Mouse (Mus musculus): ENCODE measurements at regions not wholly inside any gene's neighbourhood (a gene's known extent, or its start where the extent isn't known, plus 50 kb on each side); places are given as distances from the start of the nearest gene placed in this dataset.

DNA sequence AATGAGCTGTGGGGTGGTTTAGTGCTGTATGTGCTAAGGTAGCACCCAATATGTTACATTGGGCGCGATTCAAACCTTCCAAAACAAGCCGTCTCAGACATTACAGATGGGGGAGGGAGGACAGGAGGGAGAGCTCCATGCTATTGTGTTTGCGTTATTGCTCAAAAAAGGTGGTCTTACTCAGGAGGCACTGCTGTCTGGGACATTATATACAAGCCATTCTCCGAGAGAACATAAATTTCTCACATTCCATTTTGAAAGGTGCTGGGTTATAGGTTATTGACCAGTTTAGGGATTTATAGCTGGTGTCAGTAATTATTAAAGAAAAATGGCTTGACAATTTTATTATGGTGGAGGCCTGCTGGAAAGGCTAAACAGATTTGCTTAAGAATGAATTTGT is 649.4 kb downstream of the Kcnj2 start:
- DNase-seq (ENCODE audit: low spot score) = no peak

DNA sequence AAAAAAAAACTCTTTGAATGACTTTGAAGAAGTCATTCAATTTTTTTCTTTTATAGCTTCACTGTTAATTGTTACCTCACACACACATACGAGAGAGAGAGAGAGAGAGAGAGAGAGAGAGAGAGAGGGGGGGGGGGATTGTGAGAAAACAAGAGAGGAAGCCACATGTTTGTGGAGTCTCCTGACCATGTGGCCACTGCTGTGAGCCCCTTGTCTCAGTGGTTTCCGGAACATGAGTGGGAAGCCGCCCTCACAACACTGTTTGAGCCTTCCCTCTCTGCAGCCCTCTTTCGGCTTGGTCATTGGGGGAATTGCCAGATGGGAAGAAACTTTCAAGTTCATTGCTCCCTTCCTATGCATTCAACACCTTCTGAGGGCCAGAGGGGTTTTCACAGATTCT is 656.3 kb downstream of the Kcnj2 start:
- DNase-seq (ENCODE audit: low spot score) = no peak

DNA sequence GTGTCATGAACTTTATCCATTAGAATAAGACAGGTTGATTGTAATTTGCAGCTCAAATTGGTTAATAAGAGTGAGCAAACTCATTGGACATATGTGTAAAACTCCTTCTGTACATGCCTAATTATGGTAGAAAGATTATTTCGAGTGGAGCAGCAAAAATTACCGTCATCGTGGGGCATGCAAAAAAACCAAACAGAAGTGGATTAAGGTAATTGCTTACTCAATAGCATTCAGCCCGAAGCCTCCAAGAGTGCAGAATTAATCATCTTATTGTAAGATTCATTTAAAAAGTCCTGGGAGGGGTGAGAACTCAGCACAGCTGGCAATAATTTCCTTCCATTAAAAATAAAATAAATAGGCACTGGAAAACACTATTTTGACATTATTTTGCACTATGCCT is 662.2 kb downstream of the Kcnj2 start:
- DNase-seq (ENCODE audit: low spot score) = no peak

DNA sequence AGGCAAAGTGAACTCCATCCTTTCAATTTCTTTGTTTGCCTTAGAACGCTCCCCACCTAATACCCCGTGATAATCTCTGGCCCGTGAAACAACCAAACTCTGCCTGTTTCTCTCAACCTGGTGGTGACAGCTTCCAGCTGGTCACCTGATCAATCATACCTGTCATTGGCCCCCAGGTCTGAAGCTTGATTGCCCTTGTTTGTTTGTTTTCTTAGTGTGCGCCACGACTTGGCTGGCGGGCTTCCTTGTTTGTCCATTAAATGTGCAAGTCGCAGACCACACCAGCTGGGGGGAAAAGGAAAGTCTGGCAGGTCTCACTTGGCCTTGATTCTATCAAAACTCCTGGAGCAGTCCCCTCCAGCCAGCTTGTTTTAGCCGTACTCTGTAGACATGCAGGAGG is 666.1 kb downstream of the Kcnj2 start:
- no peak for DNase-seq (ENCODE audit: low spot score)

DNA sequence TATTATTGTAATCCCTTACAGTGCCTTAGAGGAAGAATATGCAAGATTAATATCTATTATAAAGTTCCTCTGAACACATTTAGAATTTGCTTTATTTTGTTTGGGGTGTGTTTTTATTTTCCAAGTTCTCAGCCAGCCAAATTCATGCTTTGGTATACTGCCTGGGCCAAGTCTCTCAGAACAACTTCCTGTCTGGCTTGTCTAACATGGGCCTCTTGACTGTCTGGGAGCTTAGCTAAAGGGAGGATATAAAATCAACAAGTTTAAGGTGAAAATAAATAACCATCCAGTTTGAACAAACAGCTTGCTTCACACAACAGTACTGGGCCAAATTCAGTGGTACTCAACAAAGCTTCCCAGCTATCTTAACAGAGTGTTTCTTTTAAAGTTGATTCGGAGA is 669.5 kb downstream of the Kcnj2 start:
- DNase-seq (ENCODE audit: low spot score) = no peak

DNA sequence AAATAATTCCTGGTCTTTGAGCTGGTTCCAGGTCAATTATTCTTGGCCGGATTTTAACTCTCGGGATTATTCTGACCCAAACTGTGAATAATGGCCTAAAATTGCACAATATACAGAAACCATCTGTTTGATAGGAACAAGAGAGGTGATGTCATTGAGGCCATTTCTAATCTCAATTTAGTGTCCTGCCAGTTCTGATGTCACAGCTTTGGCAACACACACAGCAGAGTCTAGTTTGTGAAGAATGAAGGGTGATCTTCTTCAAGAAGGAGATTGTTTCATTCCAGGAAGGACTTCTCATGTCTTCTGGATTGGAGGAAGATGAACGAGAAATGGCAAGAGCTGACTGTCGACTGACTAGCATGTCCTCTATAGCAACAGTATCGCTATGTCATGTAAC is 670.0 kb downstream of the Kcnj2 start:
- DNase-seq (ENCODE audit: low spot score) = peak; percentile 5

DNA sequence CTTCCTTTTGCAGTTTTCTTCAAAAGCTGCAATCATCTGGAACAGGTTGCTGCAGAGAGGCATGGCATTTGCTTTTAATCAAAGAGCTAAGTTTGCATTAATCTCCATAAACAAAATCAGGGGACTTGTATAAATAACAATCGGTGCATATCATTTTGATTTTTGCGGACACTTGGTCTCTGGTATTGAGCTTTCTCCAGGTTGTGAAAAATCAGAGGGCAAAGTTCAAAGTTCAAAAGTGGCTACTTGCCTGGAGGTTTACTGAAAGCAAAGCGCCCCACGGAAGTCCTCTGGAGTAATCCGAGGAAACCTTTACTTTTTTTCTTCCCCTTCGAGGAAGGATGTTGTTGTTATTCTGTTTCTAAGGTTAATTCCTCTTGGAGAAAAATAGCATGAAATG is 677.4 kb downstream of the Kcnj2 start:
- no peak for DNase-seq (ENCODE audit: low spot score)

DNA sequence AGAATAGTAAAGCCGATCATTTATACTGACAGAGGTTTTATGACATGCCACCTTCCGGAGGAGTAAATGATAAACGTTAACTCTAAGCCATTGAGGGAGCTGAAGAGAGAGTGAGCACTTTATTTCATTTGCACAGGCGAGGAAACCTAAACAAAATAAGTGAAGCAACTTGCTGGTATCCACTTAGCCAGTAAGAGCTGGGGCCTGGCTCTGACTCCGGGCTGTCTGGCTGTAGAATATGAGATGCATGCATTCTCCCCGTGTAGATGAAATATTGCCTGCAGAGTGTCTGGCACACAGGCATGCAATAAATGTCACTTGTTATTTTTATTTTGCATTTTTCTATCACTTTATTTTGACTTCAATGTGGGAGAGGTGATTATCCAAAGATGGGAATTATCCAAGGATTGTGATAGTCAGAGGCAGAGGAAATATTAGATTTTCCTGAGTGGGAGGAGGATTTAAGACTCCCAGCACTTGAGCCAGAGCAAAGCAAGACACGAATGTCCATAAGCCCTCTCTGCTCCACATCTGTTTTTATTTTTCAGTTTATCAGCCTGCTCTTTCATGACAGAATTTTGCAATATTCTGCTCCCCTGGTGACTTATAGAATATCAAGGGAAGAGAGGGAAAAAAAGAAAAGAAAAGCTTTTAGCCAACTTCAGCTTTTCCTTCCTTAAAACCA is 681.4 kb downstream of the Kcnj2 start:
- DNase-seq (ENCODE audit: low spot score) = no peak

DNA sequence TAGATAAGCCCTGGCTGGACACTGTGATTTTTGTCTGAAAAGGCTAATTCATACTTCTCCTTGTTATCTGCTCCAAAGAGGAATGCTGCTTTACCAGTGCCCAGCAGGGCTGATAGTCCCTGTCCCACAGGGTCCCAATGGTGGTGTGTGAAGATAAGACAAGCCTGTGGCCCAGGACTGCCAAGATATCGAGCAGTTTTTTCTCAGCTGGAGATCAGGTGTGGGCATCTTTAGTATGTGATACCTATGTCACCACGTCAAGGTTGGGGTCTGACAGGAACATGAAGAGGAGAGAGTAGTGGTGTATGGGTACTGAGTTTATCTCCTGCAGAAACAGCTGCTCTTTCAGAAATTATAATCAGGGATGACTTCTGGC is 682.0 kb downstream of the Kcnj2 start:
- DNase-seq (ENCODE audit: low spot score) = no peak

DNA sequence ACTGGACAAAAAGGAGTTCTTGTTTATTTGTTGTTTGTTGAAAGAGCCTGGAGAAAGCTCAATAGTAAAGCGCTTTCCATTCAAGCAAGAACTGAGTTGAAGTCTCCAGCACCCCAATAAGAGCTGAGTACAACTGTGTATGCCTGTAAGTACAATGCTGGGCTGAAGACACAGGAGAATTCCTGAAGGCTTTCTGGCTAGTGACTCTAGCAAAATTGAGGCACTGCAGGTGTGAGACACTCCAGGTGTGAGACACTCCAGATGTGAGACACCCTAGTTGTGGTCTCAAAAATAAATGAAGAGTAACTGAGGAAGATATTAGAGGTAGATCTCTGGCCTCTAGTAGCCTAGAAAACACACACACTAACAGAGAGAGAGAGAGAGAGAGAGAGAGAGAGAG is 682.5 kb downstream of the Kcnj2 start:
- no peak for DNase-seq (ENCODE audit: low spot score)

DNA sequence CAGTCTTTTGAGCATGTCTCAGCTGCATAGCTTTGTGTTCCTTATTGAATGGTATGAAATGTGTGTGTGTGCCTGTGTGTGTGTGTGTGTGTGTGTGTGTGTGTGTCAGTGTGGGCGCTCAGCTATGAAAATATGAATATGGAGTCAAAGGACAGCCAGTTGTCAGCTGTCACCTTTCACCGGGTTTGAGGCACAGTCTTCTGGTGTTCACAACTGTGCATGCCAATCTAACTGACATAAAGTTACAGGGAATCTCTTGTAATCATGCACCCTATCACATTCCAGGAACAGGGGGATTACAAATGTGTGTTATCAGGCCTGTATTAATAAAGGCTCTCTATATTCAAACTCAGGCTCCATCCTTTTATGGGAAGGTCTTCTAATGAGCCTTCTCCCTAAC is 688.8 kb downstream of the Kcnj2 start:
- no peak for DNase-seq (ENCODE audit: low spot score)

DNA sequence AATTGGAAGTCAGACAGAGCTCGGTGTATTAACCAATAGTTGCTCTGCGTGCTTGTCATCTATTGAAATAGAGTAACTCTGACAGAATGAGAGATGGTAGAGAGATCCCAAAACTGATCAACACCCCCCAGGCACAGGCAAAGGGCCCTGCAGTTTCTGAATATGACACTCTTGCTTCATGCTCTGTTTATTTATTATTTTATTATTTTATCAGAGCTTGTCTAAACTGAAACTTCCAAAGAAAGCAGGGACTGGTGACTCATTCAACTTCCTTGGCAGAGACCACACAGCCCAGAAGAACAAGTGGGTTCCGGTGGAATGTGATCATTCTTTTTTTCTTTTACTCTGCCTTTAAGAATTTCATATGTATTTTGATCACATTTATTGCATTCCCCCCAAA is 697.1 kb downstream of the Kcnj2 start:
- no peak for DNase-seq (ENCODE audit: low spot score)

DNA sequence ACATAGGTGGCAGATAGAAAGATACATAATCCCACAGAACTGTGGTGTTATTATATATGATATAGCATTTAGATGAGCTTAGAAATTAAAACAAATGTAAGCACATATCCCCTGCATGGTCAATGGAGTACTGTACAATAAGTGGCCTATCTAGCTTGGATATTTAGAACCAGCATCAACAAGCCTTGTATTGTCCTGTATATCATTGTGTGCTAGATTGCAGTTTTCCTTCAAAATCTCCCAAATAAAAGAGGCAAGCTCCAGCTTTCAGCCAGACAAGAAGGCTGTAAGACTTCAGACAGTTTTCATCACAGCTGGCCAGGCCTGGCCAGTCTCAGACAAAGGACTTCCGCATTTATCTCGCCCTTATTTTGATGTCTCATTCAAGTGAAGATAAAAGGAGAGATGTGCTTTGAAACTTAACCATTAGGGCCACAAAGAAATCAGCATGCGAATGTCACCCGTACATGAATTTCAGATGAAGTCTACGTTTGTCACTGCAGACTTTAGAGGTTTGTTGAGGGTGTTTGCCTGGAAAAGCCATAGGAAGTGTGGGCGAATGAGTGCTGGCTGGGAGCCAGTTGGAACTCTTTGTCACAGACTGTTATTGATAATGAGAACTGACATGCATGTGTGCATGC is 700.5 kb downstream of the Kcnj2 start:
- no peak for DNase-seq (ENCODE audit: low spot score)

DNA sequence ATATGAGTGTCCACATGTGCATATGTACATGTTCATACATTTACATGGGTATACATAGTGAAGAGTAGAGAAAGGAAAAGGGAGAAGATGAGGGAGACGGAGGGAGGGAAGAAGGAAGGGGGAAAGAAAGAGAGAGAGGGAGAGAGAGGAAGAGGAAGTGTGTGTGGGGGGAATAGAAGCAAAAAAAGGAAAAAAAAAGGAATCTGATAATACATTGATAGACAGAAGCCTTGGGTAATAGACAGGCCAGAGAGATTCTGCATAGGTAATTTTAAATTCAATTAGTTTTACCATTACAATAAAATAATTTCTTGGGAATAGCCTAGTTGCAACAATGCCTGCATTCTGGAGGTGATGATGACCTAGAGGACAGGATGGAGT is 701.0 kb downstream of the Kcnj2 start:
- DNase-seq (ENCODE audit: low spot score) = no peak

DNA sequence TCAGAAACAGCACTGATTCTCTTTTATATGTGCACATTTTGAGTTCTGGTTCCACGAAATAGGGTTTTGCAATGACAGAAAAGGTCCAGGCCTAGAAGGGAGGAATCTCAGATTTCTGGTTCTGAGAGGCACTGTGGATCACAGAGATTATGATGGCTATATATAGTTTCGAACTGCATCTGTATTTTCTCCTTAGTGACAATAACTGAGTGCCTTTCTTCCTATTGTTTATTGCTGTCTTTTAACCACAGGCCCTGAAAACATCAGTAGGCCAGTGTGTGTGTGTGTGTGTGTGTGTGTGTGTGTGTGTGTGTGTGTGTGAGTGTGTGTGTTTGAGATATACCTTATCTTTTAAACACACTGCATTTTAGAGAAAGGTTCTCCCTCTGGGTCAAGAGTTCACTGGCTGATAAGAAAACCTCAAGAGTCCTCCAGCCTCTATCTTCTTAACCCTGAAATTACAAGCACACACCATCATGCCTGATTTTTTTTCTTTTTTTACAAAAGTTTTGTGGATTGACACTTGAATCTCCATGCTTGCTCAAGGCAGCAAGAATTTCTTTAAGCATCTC is 708.2 kb downstream of the Kcnj2 start:
- no peak for DNase-seq (ENCODE audit: low spot score)

DNA sequence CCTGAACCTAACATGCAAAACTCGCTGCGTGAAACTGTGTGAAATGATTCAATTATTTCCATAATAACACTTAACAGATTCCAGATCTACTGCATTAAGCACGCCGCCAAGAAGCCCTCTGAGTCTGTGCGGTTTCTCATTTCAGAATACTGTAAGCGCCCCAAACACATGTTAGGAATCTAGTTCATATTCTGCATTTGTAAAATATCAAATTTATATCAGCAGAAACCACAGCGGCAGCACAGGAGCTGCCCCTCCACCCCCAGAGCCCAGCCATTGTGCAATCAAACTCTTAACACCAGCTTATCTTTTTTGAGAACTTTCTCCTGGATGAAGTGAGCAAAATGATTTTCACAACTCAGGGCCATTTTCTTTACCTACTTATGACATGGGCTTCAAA is 715.4 kb downstream of the Kcnj2 start:
- DNase-seq (ENCODE audit: low spot score) = no peak

DNA sequence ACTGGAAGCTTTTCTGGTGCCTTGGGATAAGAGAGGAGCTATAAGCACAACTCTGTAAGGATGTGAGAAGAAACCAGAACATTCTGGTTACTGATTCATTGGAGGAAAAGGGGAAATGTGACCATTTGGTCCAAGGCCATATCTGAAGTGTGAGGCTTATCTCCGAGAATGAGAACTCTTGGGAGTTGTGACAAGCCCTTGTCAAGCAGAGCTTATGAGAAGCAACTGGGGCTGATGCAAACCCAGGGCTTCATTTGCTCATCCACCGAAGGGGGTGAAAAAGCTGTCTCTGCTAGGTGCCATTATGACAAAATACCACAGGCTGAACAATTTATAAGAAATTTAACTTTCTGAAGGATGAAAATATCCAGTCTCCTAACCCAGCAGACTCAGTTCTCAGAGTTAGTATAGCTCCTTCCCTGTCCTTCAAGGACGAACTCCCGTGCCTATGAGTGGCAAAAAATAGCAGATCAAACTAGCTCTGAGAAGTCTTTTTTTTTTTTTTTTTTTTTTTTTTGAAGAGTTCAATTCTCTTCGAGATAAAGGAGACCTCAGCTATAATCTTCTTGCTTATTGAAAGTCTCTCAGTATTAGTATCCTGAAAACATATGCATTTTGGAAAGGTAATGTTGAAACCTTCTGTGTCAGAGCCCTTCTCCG is 725.4 kb downstream of the Kcnj2 start:
- DNase-seq (ENCODE audit: low spot score) = no peak

DNA sequence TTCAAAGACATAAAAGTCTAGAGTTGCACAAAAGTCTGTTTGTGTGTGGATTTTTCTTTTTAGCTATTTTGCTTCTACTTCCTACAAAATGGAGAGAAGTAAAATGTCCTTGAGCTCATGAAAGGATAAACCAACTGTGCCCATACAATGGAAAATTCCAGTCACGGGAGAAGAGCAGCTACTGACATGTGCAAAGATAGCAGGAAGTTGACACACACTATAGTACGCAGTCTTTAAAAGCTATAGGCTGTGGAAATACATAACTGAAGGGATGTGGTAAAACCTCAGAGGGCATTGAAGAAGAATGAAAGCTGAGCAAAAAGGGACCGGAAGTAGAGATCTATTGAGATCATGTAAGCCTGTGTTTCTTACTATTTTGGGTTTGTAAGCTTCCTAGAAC is 735.1 kb downstream of the Kcnj2 start:
- no peak for DNase-seq (ENCODE audit: low spot score)

DNA sequence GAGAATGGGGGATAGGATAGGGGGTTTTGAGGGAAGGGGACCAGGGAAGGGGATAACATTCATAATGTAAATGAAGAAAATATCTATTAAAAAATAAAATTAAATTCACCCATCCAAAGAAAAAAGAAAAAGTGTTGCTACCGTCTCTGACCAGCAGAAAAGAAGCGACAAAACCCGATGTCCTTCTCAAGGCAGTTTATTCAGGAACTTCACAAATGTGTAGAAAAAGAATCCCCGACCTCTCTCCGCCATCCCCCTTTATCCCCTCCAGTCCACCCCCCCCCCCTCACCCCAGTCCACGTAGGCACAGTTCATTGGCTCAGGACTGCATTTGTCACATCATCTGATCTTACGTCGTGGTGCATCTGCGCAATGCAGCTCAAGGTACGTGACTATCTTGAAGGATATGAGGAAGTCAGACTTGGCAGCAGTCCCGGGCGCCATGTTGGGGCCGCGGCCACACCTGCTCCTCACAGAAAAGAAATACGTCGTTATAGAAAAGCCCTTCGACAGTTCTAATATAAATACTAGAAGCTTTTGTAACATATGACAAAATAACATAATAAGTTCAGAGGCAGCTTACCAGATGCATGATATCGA is 750.3 kb downstream of the Kcnj2 start:
- DNase-seq (ENCODE audit: low spot score) = no peak

DNA sequence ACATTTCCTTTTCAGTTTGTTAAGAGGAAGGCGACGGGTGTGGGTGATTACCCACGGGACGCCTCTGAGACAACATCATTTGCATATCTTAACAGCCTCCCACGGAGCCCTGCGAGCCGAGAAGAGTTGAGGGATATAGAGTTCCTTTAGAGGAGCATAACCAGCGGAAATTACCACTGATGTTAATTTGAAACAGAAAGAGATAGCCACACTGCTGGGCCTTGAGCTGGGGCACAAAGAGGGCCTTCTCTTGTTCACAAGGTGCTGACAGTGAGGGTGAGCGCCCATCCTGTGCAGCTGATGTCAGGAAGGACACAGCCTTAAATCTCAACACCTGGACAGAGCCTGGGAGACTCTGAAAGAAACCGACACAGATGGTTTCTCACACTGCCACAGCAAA is 752.2 kb downstream of the Kcnj2 start:
- no peak for DNase-seq (ENCODE audit: low spot score)

DNA sequence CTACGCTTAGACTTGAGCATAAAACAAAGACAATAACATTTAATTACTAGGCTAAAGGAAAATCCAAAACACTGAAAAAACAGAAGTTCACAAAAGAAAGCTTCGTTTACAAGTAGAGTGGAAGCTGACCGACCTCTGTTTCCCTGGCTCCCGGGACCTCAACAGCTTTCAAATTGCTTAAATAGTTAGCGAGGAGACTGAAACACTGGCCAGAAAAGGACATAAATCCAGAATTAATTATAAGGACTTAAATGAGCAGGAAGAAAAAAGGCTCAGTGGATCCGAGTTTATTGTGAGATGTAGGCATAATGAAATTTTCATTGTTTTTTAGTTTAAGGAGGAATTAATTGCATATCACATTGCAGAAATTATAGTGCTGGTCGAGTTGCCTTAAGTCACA is 754.4 kb downstream of the Kcnj2 start:
- DNase-seq (ENCODE audit: low spot score) = no peak

DNA sequence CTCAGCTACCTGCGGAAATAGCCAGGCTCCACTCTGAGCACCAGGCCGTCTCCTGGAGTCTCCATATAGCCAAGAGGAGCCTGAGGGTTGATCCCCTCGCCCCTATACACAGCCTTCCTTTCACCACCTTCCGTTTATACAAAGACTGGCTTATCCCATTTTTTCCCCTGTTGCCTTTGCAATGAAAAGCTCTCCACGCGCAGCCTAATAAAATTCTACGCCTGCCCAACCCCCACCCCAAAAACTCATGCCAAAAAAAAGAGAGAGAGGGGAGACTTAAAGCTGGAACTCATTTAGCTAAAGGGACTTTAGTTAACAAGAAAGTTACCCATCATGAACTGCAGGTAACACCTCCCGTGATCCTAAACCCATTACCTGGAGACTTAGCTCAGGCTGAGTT is 762.5 kb downstream of the Kcnj2 start:
- DNase-seq (ENCODE audit: low spot score) = no peak

DNA sequence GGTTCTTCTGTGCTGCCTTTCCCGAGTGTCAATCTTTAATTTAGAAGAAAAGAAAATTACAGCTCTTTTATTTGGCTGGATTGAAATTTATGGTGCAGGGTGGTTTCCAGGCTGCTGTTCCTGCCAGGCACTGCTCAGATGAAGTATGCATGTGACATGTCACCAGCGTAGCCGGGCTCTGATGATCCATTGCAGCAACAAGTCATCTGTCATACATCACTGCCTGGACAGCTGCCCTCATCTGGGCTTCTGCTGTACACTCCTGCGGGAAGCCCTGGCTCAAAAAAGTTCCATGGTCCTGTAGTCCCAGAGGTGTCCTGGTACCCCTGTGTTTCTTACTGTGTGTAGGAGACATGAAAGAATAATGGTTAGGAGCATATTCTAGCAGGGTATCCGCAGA is 773.0 kb downstream of the Kcnj2 start:
- DNase-seq (ENCODE audit: low spot score) = no peak

All from urinary bladder, postnatal 25 days (tissue).